Mouse (Mus musculus) forebrain, postnatal 0 days (tissue): ENCODE results near the gene Srsf6. TPM values are rescaled to one million over a fixed set of nuclear protein-coding genes. Genes with fewer than 3 reads are reported as not detected.
"Not testable (repeated sequence)": the region's sequence is repeated elsewhere in the genome, so short reads cannot be mapped to it uniquely, and the experiment has no call there.

ENCODE experiments used
- ATAC-seq: fragments of 200-750 bp; cut with Nextera tagmentation; 2 replicates; pipeline ENCODE4 v1.8.0; 2017; ENCODE audit warnings: mild to moderate bottlenecking, moderate library complexity
- DNase-seq: peaks from one replicate; pipeline ENCODE4 v3.0.0-alpha.2; 2015
- H3K27ac ChIP-seq: fragments of 300-500 bp; sonication (generic); 2 replicates; pipeline ENCODE4 v1.5.1; 2014; ENCODE audit warnings: low read depth, mild to moderate bottlenecking, antibody characterized with exemption, low read length, moderate library complexity, mixed read lengths
- H3K27me3 ChIP-seq: fragments of 300-500 bp; sonication (generic); 2 replicates; pipeline ENCODE4 v1.6.1; 2014; ENCODE audit warnings: mild to moderate bottlenecking, low read length, mixed read lengths; ENCODE audit not compliant: insufficient read depth
- H3K36me3 ChIP-seq: fragments of 300-500 bp; sonication (generic); 2 replicates; pipeline ENCODE4 v1.6.1; 2014; ENCODE audit warnings: mild to moderate bottlenecking, moderate library complexity; ENCODE audit not compliant: insufficient read depth
- H3K4me1 ChIP-seq: fragments of 300-500 bp; sonication (generic); 2 replicates; pipeline ENCODE4 v1.6.1; 2014; ENCODE audit warnings: antibody characterized with exemption; ENCODE audit not compliant: insufficient read depth
- H3K4me2 ChIP-seq: fragments of 300-500 bp; sonication (generic); 2 replicates; pipeline ENCODE4 v1.6.1; 2014; ENCODE audit warnings: low read depth, mild to moderate bottlenecking, moderate library complexity
- H3K4me3 ChIP-seq: fragments of 300-500 bp; sonication (generic); 2 replicates; pipeline ENCODE4 v1.5.1; 2014; ENCODE audit warnings: low read depth, low read length, mixed read lengths
- H3K9ac ChIP-seq: fragments of 300-500 bp; sonication (generic); 2 replicates; pipeline ENCODE4 v1.6.1; 2014; ENCODE audit warnings: mild to moderate bottlenecking
- H3K9me3 ChIP-seq: fragments of 300-500 bp; sonication (generic); 2 replicates; pipeline ENCODE4 v1.6.1; 2016; ENCODE audit warnings: low read length
- CTCF ChIP-seq: sonication (generic); IDR thresholded peaks from 2 replicates; pipeline ENCODE4 v1.5.1; 2016; ENCODE audit warnings: antibody characterized with exemption, control low read depth, low read depth
- WGBS: fragments of 180-500 bp; shearing (Covaris S2); extraction: QIAGEN DNeasy Blood & Tissue Kit; methylation state at CpG from one replicate; pipeline ENCODE4 v1.1.7; 2014; 5-methylcytosine and 5-hydroxymethylcytosine counted together
- polyA plus RNA-seq: library from polyadenylated mRNA; unstranded; fragments of >200 nt; fragmentation: Nextera tagmentation; extraction: Ambion mirVana; gene quantifications from 2 replicates; pipeline ENCODE4 v1.2.1, GENCODE M21; 2015
- total RNA-seq: library from RNA; depleted of rRNA; stranded (reverse); fragments of >200 nt; gene quantifications from 2 replicates; pipeline ENCODE4 v1.2.3, GENCODE M21; 2014; rRNA removed

Srsf6 gene
- 121 and 146 TPM in 2 replicates for total RNA-seq
- 110 and 133 TPM in 2 replicates for polyA plus RNA-seq

DNA sequence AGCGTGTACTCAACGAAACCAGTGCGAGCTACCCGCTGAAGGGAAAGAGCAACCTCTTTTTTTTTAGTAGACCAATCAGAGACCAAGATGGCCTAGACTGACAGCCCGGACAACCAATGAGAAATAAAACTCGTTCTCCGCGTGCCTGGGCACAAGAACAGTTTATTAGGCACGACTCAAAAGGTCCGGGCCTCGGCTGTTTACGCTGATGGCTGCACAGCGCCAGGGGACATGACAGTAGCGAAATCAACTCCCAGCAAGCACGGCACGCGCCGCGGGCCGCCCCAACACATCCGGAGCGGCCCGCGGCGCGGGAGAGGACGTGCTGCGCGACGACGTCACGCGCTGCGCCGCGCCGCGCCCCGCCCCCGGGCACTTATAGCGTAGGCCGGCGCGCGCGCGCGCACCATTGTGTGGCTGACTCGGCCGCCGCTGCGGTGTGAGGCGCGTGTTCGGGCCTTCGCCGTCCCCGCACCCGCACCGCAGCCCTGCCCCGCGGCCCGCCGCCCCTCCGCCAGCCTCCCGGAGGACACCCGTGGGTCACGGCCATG, at the start of gene Srsf6:
Gene Srsf6 (plus strand): TSS at position 406 of the 551 bp plus-strand sequence.
- DNase-seq (peak; percentile 99), ATAC-seq (peak; percentile 96)
- H3K4me3 ChIP-seq = peak within 1 kb of the TSS; percentile 100
- no peaks in the 10 kb centered on the region for H3K9me3 ChIP-seq
- H3K9ac ChIP-seq = peak within 1 kb of the TSS; percentile 100
- peaks cover 19% of the 10 kb centered on the region for H3K36me3 ChIP-seq
- WGBS = under 1% methylated on average over 64 of the region's 68 CpGs
- no peaks in the 10 kb centered on the region for H3K27me3 ChIP-seq
- H3K4me2 ChIP-seq = peak within 1 kb of the TSS; percentile 82
- H3K27ac ChIP-seq = peak within 1 kb of the TSS; percentile 99
- no peak for TF ChIP-seq CTCF
- peaks cover 8% of the 10 kb centered on the region; the same call in 1 of the 2 replicates for H3K4me1 ChIP-seq

DNA sequence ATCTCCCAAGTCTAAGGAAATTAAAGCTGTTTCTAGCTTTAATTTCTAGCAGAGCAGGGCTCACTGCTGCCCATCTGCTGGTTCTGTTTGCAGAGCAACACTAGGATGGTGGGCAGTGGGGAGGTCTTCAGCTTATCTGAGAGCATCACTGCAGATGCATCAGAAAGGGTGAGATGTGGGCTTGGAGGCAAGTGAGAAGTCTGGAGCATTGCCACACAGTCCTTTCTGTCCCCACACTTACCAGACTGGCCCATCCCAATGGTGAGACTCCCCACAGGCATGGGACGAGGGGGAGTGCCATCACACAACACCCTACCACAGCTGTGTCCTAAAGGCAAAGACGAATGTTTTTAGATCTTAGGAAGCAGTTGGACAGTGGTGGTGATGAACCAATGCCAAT, 47.2 kb upstream of the Srsf6 start:
- no peaks in the 10 kb centered on the region for H3K27me3 ChIP-seq
- 66% methylated on average over 2 of the region's 2 CpGs for WGBS
- no peaks in the 10 kb centered on the region for H3K36me3 ChIP-seq
- DNase-seq (no peak), ATAC-seq (no peak)
- H3K4me2 ChIP-seq = no peak overlapping the region
- H3K4me3 ChIP-seq = no peak overlapping the region
- no peaks in the 10 kb centered on the region for H3K9me3 ChIP-seq
- H3K9ac ChIP-seq = no peak overlapping the region
- H3K27ac ChIP-seq = no peak overlapping the region
- no peak for TF ChIP-seq CTCF
- H3K4me1 ChIP-seq = no peaks in the 10 kb centered on the region

DNA sequence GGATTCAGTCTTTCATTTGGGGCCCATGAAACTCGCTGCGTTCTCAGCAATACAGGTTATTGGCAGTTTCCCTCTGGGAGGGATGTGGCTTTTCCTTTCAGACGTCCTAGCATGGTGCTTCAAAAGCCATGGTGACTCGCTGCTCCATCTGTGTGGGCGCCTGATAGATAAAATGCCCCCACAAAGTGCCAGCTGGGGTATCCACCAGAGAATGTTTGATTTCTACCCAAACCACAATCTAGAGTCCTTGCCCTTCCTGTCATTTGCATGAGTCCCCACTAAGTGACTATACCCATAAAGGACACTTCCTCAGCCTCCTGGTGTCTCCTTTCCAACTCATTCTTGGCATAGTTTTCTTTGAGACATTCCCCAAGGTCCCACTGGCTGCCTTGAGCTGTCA, 44.2 kb upstream of the Srsf6 start:
- H3K27ac ChIP-seq = no peak overlapping the region
- H3K9me3 ChIP-seq = no peaks in the 10 kb centered on the region
- H3K36me3 ChIP-seq = no peaks in the 10 kb centered on the region
- no peak for TF ChIP-seq CTCF
- ATAC-seq (no peak), DNase-seq (no peak)
- H3K4me1 ChIP-seq = no peaks in the 10 kb centered on the region
- H3K9ac ChIP-seq = no peak overlapping the region
- no peak overlapping the region for H3K4me3 ChIP-seq
- 58% methylated on average over 5 of the region's 5 CpGs for WGBS
- H3K27me3 ChIP-seq = no peaks in the 10 kb centered on the region
- no peak overlapping the region for H3K4me2 ChIP-seq

DNA sequence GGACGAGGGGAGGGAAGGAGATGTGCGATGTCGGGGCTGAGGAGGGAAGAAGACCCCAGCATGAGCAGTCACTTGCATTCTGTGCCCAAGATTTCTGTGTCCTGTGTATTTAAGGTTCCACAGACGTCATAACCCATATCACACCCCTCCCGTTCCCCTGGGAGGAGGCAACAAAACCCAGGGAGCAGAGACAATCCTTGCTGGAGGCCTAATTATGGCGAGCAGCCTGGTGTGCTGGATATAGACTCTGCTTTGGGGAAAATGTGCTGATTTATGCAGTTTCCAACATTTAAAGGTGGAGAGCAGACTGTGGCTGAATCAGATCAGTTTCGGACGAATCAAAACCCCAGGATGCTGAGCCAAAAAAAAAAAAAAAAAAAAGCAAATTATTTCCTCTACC, 42.7 kb upstream of the Srsf6 start:
- 65% methylated on average over 8 of the region's 8 CpGs for WGBS
- no peaks in the 10 kb centered on the region for H3K36me3 ChIP-seq
- no peak overlapping the region for H3K27ac ChIP-seq
- H3K4me1 ChIP-seq = no peaks in the 10 kb centered on the region
- no peak overlapping the region for H3K9ac ChIP-seq
- ATAC-seq (peak; percentile 59), DNase-seq (no peak)
- H3K9me3 ChIP-seq = no peaks in the 10 kb centered on the region
- no peak overlapping the region for H3K4me3 ChIP-seq
- H3K27me3 ChIP-seq = no peaks in the 10 kb centered on the region
- H3K4me2 ChIP-seq = no peak overlapping the region
- TF ChIP-seq CTCF = no peak

DNA sequence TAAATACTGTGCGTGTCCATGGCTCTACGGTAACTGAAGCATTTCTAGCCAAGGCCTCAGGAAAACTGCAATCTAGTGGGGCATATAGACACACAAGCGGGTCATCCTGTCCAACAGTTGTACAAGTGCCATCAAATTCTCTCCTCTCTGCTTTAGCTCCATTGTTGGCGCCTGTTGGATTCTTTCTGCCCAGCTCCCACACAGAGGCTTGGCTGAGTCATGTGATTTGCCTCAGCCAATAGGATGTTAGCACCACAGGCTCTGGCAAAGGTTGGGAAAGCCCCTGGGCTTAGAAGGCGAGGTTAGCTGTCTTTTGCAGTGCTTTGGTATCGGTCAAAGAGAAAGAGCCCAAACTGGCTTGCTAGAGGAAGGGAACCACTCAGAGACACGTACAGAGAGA, 42.1 kb upstream of the Srsf6 start:
- Histone ChIP-seq H3K4me3 (no peak overlapping the region), H3K4me2 (no peak overlapping the region), H3K4me1 (no peaks in the 10 kb centered on the region), H3K27me3 (no peaks in the 10 kb centered on the region), H3K36me3 (no peaks in the 10 kb centered on the region), H3K9ac (no peak overlapping the region), H3K27ac (no peak overlapping the region), H3K9me3 (no peaks in the 10 kb centered on the region)
- TF ChIP-seq CTCF = no peak
- DNase-seq (peak; percentile 32), ATAC-seq (peak; percentile 58)
- WGBS = 66% methylated on average over 7 of the region's 7 CpGs

DNA sequence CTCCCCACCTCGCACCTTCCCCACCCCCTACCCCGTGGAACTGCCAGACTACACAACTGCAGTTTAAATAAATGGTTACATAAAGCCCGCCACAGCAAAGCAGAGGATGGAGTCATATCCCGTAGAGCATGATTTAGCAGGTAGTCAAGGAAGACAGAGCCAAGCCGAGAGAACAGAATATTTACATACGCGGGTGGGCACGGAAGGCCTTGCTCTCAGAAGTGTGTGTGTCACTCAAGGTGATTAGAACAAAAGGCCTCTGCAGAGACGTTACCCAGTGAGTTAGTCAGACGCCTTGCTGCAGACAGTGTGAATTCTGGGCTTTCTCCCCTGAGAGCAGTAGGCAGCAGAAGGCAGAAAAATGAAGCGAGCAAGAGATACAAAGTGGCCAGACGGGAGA, 41.6 kb upstream of the Srsf6 start:
- Histone ChIP-seq H3K4me1 (no peaks in the 10 kb centered on the region), H3K9ac (no peak overlapping the region), H3K4me3 (no peak overlapping the region), H3K27ac (no peak overlapping the region), H3K27me3 (no peaks in the 10 kb centered on the region), H3K4me2 (no peak overlapping the region), H3K9me3 (no peaks in the 10 kb centered on the region), H3K36me3 (no peaks in the 10 kb centered on the region)
- ATAC-seq = no peak
- TF ChIP-seq CTCF = no peak
- 75% methylated on average over 12 of the region's 12 CpGs for WGBS
- DNase-seq = no peak

DNA sequence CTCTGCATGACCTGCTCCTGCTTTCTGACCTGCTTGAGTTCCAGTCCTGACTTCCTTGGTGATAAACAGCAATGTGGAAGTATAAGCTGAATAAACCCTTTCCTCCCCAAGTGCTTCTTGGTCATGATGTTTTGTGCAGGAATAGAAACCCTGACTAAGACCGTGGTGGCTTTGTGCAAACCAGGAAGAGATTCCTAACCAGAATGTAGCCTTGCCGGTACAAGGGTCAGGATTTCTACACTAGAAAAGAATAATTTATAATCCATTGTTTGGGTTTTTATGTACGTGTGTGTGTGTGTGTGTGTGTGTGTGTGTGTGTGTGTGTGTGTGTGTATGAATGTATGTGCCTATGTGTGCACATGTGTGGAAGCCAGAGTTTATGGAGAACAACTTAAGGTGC, 38.3 kb upstream of the Srsf6 start:
- ATAC-seq, H3K4me2 ChIP-seq, H3K4me1 ChIP-seq, H3K27me3 ChIP-seq, H3K9me3 ChIP-seq, H3K4me3 ChIP-seq, H3K27ac ChIP-seq, DNase-seq, H3K36me3 ChIP-seq, H3K9ac ChIP-seq: not testable (repeated sequence)
- 88% methylated on average over 3 of the region's 3 CpGs for WGBS

DNA sequence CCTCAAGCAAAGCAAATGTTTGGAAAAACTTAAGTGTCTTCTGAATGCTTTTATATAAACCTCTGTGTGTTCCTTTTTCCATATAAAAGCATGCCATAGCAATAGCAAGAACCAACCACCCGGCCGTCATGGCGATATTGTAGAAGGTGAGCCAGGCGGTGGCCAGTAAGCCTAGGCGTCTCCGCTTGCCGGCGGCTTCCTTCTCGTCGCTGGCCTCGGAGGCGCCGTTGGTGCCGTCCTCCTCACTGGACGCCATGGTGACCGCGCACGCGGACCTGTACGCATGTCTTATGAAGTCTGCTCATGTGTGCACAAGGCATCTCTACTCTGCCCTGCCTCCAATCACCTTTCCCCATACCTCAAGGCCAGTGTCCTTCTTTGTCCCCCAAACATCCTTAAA, 32.1 kb upstream of the Srsf6 start:
- H3K27ac ChIP-seq, H3K9me3 ChIP-seq, H3K4me1 ChIP-seq, H3K27me3 ChIP-seq, H3K36me3 ChIP-seq, H3K9ac ChIP-seq, DNase-seq, H3K4me2 ChIP-seq, ATAC-seq, H3K4me3 ChIP-seq: not testable (repeated sequence)
- 92% methylated on average over 19 of the region's 20 CpGs for WGBS
